Mouse (Mus musculus): Measurements from ENCODE around the gene Gabrg1.

The Gabrg1 gene

GRCm38 (mm10) chr5:70842192-70843095, at the start of gene Gabrg1:
TSS of gene Gabrg1 (minus strand) at chr5:70842617.
- DNase-seq (ENCODE audit: low spot score in 2 of 2) = no peak

- no peak for DNase-seq (ENCODE audit: low spot score in 2 of 2)
These were observed 41.6 kb upstream of the Gabrg1 start for GRCm38 (mm10) chr5:70884026-70884425.

- no peak for DNase-seq (ENCODE audit: low spot score in 2 of 2)
These were observed 27.7 kb upstream of the Gabrg1 start for GRCm38 (mm10) chr5:70870081-70870480.

- no peak for DNase-seq (ENCODE audit: low spot score in 2 of 2)
These were observed 798 bp upstream of the Gabrg1 start for GRCm38 (mm10) chr5:70843096-70843734.

- no peak for DNase-seq (ENCODE audit: low spot score in 2 of 2)
These were observed 23.7 kb downstream of the Gabrg1 start for GRCm38 (mm10) chr5:70818681-70819080.

GRCm38 (mm10) chr5:70736156-70736555, 106.3 kb downstream of the Gabrg1 start:
- DNase-seq (ENCODE audit: low spot score in 2 of 2) = no peak

DNA sequence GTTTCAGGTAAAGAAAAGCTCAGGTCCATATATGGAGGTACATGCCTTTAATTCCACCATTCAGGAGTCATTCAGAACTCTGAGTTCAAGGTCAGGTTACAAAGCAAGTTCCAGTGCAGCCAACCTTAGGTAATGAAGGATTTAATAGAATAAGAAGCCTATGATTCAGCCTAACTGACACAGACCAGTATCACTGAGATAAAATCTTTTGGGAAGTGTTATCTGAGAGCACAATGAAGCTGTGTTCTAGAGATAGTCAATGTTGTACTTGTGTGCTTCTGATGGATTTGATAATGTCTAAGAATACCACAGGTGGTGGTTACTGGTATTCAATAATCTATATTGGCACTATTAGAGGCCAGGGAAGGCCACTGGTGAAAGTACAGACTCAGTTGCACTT, 138.1 kb downstream of the Gabrg1 start:
- DNase-seq (ENCODE audit: low spot score in 2 of 2) = no peak

Data from spleen, postnatal 4 days (tissue).